Mouse (Mus musculus): ENCODE results near the gene Efna3. TPM values are rescaled to one million over a fixed set of nuclear protein-coding genes. Genes with fewer than 3 reads are reported as not detected.

The Efna3 gene
- total RNA-seq, 2 experiments from 2014 or later = 59.9 to 63.1 TPM

GRCm38 (mm10) chr3:89316833-89317232 lies 5.9 kb downstream of the Efna3 start:
- peak; percentile 88 to 92 for DNase-seq (ENCODE audit: low spot score in 2 of 2)

GRCm38 (mm10) chr3:89315930-89316831 lies 6.6 kb downstream of the Efna3 start:
- DNase-seq (ENCODE audit: low spot score in 2 of 2) = peak in 1 of 2 experiments; percentile 35

- peak; percentile 91 to 92 for DNase-seq (ENCODE audit: low spot score in 2 of 2)
Measured at GRCm38 (mm10) chr3:89315195-89315929, 7.4 kb downstream of the Efna3 start.

GRCm38 (mm10) chr3:89314791-89315190 lies 8.0 kb downstream of the Efna3 start:
- no peak for DNase-seq (ENCODE audit: low spot score in 2 of 2)

- DNase-seq (ENCODE audit: low spot score in 2 of 2) = no peak
Measured at GRCm38 (mm10) chr3:89314340-89314739, 8.4 kb downstream of the Efna3 start.

GRCm38 (mm10) chr3:89308089-89308488 lies 14.7 kb downstream of the Efna3 start:
- peak; percentile 68 to 71 for DNase-seq (ENCODE audit: low spot score in 2 of 2)

- DNase-seq (ENCODE audit: low spot score in 2 of 2) = no peak
Measured at GRCm38 (mm10) chr3:89305551-89306325, 17.0 kb downstream of the Efna3 start.

GRCm38 (mm10) chr3:89305105-89305504 lies 17.7 kb downstream of the Efna3 start:
- DNase-seq (ENCODE audit: low spot score in 2 of 2) = no peak

- no peak for DNase-seq (ENCODE audit: low spot score in 2 of 2)
Measured at GRCm38 (mm10) chr3:89304440-89304839, 18.3 kb downstream of the Efna3 start.

GRCm38 (mm10) chr3:89300514-89300913 lies 22.3 kb downstream of the Efna3 start:
- DNase-seq (ENCODE audit: low spot score in 2 of 2) = no peak

- DNase-seq (ENCODE audit: low spot score in 2 of 2) = no peak
Measured at GRCm38 (mm10) chr3:89300071-89300470, 22.7 kb downstream of the Efna3 start.

- no peak for DNase-seq (ENCODE audit: low spot score in 2 of 2)
Measured at GRCm38 (mm10) chr3:89299499-89299898, 23.3 kb downstream of the Efna3 start.

- DNase-seq (ENCODE audit: low spot score in 2 of 2) = no peak
Measured at GRCm38 (mm10) chr3:89298908-89299307, 23.9 kb downstream of the Efna3 start.

- DNase-seq (ENCODE audit: low spot score in 2 of 2) = no peak
Measured at GRCm38 (mm10) chr3:89296761-89297396, 25.9 kb downstream of the Efna3 start.

GRCm38 (mm10) chr3:89295685-89296230 lies 27.0 kb downstream of the Efna3 start:
- no peak for DNase-seq (ENCODE audit: low spot score in 2 of 2)

GRCm38 (mm10) chr3:89294195-89294594 lies 28.6 kb downstream of the Efna3 start:
- DNase-seq (ENCODE audit: low spot score in 2 of 2) = no peak

GRCm38 (mm10) chr3:89293247-89293918 lies 29.4 kb downstream of the Efna3 start:
- DNase-seq (ENCODE audit: low spot score in 2 of 2) = no peak

GRCm38 (mm10) chr3:89292303-89292702 lies 30.5 kb downstream of the Efna3 start:
- no peak for DNase-seq (ENCODE audit: low spot score in 2 of 2)

- DNase-seq (ENCODE audit: low spot score in 2 of 2) = no peak
Measured at GRCm38 (mm10) chr3:89291874-89292273, 30.9 kb downstream of the Efna3 start.

GRCm38 (mm10) chr3:89288503-89288928 lies 34.2 kb downstream of the Efna3 start:
- no peak for DNase-seq (ENCODE audit: low spot score in 2 of 2)

All from layer of hippocampus, postnatal 10 days (tissue).